Mouse (Mus musculus): ENCODE measurements at regions not wholly inside any gene's neighbourhood (a gene's known extent, or its start where the extent isn't known, plus 50 kb on each side); places are given as distances from the start of the nearest gene placed in this dataset.

DNA sequence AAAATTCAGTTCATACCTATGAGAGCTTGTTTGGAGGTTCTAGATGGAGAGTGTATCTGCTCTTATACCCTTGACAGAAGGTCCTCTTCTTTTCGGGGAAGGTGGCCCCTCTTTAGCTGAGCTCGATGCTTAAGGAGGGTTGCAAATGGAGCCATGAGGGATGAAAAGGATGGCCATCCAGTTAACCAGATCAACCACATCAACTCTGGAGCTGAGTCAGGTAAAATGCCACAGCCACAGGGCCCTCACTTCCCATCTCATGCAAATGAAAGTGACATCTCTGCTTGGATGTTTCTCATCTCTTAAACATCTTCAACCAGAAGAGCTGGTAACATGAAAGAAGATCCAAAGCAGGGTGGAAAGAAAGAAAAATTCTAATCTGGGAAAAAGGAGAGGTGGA, 105.0 kb downstream of the A730009L09Rik start:
- H3K4me3 ChIP-seq (ENCODE audit: insufficient read depth, low read depth, low read length) = no peak overlapping the region
- no peak overlapping the region for H3K27ac ChIP-seq (ENCODE audit: insufficient read depth, low read depth, low read length)
- no peaks in the 10 kb centered on the region; the same call in 1 of the 2 replicates for H3K27me3 ChIP-seq (replicated peaks; ENCODE audit: control insufficient read depth, insufficient read depth, low read length)
- no peaks in the 10 kb centered on the region for H3K36me3 ChIP-seq (ENCODE audit: control insufficient read depth, insufficient read depth, low read length)
- TF ChIP-seq POLR2A (IDR thresholded peaks at IDR 0.05; ENCODE audit: low read depth, low read length) = no peak
- DNase-seq = no peak
- H3K4me1 ChIP-seq (ENCODE audit: control insufficient read depth, insufficient read depth, low read length) = no peaks in the 10 kb centered on the region
- 92% methylated on average over 2 of the region's 2 CpGs for WGBS

DNA sequence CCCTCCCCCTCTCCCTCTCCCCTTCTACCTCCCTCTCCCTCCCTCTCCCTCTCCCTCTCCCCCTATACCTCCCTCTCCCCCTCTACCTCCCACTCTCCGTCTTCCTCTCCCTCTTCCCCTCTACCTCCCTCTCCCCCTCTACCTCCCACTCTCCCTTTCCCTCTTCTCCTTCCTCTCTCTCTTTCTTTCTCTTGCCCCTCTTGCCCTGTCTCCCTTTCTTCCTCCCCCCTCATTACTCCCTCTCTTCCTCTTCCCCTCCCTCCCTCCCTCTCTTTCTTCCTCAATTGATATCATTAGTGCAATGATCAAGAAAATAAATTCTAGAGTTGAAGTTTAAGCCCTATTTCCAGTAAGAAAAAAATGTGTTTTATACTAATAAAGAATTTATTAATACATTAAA, 105.9 kb downstream of the A730009L09Rik start:
- WGBS = no CpG with 5 or more reads among the region's 1 CpGs
- H3K4me3 ChIP-seq (ENCODE audit: insufficient read depth, low read depth, low read length) = peak overlapping the region; percentile 55

DNA sequence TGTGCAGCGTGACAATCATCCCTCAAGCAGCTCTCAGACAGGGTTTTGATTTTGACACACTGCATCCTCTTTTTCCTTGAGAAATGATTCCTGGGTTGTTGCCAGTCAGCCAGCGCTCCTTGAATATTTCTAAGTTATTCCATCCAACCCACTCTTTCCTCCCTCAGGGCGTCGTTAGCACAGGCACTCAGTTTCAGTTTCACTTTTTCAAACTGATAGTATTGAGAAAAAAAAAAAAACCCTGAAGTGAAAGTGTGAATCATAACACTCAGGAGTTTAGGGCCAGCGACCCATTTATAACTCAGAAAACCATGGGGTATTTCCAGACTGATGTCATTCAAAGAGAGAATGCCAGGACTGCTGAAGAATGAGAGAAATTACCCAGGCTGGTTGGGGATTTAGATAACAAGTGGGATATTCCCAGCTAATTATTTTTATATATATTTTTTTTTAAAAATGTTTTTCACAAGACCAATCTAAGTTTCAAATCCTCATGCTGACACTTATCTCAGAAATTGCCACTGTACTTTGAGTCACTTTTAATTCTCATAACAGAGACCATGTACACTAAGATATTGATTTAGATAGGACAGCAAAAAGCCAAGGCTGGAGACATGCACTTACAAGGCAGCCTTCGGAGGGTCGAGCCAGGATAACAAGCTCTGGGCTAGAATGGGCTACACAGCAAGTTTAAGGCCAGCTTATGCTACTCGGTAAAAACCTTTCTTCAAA, 106.5 kb downstream of the A730009L09Rik start:
- peak overlapping the region; percentile 55 for H3K4me3 ChIP-seq (ENCODE audit: insufficient read depth, low read depth, low read length)
- H3K36me3 ChIP-seq (ENCODE audit: control insufficient read depth, insufficient read depth, low read length) = no peaks in the 10 kb centered on the region
- H3K27ac ChIP-seq (ENCODE audit: insufficient read depth, low read depth, low read length) = no peak overlapping the region
- TF ChIP-seq POLR2A (IDR thresholded peaks at IDR 0.05; ENCODE audit: low read depth, low read length) (no peak), CTCF (conservative IDR thresholded peaks at IDR 0.05; ENCODE audit: insufficient read depth, insufficient read length, low read depth, low read length) (no peak)
- DNase-seq = peak; percentile 29
- H3K4me1 ChIP-seq (ENCODE audit: control insufficient read depth, insufficient read depth, low read length) = no peaks in the 10 kb centered on the region
- H3K27me3 ChIP-seq (replicated peaks; ENCODE audit: control insufficient read depth, insufficient read depth, low read length) = no peaks in the 10 kb centered on the region
- WGBS = 47% methylated on average over 8 of the region's 8 CpGs

More for the DNA sequence above, 105.9 kb downstream of the A730009L09Rik start:
- no peak for TF ChIP-seq POLR2A (IDR thresholded peaks at IDR 0.05; ENCODE audit: low read depth, low read length)
- TF ChIP-seq CTCF (conservative IDR thresholded peaks at IDR 0.05; ENCODE audit: insufficient read depth, insufficient read length, low read depth, low read length) = no peak
- Histone ChIP-seq H3K27ac (ENCODE audit: insufficient read depth, low read depth, low read length) (no peak overlapping the region), H3K27me3 (replicated peaks; ENCODE audit: control insufficient read depth, insufficient read depth, low read length) (no peaks in the 10 kb centered on the region), H3K36me3 (ENCODE audit: control insufficient read depth, insufficient read depth, low read length) (no peaks in the 10 kb centered on the region), H3K4me1 (ENCODE audit: control insufficient read depth, insufficient read depth, low read length) (no peaks in the 10 kb centered on the region)
- DNase-seq = no peak

DNA sequence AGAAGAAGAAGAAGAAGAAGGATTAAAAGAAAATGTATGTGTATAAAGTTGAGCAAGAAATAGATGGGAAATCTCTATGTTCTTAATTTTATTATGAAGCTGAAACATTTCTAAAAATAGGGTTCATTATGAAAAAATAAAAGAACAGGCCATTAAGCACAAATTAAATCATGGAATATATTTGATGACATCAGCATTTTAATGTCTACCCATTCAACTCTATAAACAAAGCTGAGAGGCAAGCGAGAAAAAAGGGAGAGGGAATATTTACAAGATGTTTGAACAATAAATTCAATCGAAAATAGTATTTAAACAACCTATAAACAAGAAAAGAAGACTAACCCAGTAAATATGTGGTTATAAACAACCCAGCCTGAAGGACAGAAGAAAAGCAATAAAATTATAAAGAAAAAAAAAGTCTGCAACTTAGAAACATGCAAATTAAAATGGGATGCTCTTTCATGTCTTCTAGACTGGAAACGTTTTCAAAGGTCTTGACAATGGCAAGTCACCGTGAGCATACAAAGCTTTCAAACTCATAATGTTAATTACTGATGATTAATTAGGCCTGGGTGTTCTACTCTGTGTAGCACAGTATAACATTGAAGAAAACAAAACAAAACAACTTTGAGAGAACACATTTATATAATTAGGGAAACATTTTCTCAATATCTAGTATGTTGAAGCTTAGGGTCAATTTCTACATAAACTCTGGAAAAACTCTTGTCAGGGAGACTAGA, 108.6 kb downstream of the A730009L09Rik start:
- no peak for DNase-seq
- 63% methylated on average over 4 of the region's 4 CpGs for WGBS
- TF ChIP-seq POLR2A (IDR thresholded peaks at IDR 0.05; ENCODE audit: low read depth, low read length) = no peak
- no peak for TF ChIP-seq CTCF (conservative IDR thresholded peaks at IDR 0.05; ENCODE audit: insufficient read depth, insufficient read length, low read depth, low read length)

DNA sequence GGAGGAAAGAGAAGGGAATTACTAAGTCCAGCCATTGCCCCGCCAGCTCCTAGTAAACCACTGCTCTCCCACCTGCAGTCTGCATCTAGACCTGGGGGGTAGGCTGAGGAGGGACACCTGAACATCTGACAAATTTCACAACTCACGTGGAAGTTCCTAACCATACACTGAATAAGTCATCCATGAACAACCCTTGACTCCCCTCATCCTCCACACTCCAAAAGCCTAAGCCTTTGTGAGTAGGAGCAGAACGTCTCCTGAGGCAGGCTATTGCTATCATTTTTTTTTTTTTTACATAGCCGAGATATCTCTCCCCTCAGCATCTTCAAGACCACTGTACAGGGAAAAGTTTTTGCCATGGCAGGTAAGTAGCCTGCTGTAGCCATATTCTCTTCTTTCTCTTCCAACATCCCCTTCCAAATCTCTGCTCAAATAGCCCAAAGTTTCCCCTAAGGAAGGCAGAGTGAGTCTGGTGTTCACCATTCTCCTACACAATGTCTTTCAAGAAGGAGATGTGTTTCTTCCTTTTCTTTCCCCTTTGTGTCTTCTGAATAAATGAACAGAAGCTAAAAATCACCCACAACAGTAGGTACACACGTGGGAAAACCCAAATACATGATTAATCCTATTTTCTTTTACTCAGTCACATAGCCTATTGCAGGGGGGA, 109.7 kb downstream of the A730009L09Rik start:
- WGBS = 55% methylated on average over 5 of the region's 5 CpGs
- no peak for DNase-seq
- Histone ChIP-seq H3K36me3 (ENCODE audit: control insufficient read depth, insufficient read depth, low read length) (no peaks in the 10 kb centered on the region), H3K4me1 (ENCODE audit: control insufficient read depth, insufficient read depth, low read length) (no peaks in the 10 kb centered on the region), H3K27ac (ENCODE audit: insufficient read depth, low read depth, low read length) (no peak overlapping the region), H3K4me3 (ENCODE audit: insufficient read depth, low read depth, low read length) (no peak overlapping the region), H3K27me3 (replicated peaks; ENCODE audit: control insufficient read depth, insufficient read depth, low read length) (no peaks in the 10 kb centered on the region)
- TF ChIP-seq POLR2A (IDR thresholded peaks at IDR 0.05; ENCODE audit: low read depth, low read length) = no peak
- no peak for TF ChIP-seq CTCF (conservative IDR thresholded peaks at IDR 0.05; ENCODE audit: insufficient read depth, insufficient read length, low read depth, low read length)

More for the DNA sequence above, 108.6 kb downstream of the A730009L09Rik start:
- Histone ChIP-seq H3K36me3 (ENCODE audit: control insufficient read depth, insufficient read depth, low read length) (no peaks in the 10 kb centered on the region), H3K27ac (ENCODE audit: insufficient read depth, low read depth, low read length) (no peak overlapping the region), H3K27me3 (replicated peaks; ENCODE audit: control insufficient read depth, insufficient read depth, low read length) (no peaks in the 10 kb centered on the region), H3K4me1 (ENCODE audit: control insufficient read depth, insufficient read depth, low read length) (no peaks in the 10 kb centered on the region), H3K4me3 (ENCODE audit: insufficient read depth, low read depth, low read length) (no peak overlapping the region)

DNA sequence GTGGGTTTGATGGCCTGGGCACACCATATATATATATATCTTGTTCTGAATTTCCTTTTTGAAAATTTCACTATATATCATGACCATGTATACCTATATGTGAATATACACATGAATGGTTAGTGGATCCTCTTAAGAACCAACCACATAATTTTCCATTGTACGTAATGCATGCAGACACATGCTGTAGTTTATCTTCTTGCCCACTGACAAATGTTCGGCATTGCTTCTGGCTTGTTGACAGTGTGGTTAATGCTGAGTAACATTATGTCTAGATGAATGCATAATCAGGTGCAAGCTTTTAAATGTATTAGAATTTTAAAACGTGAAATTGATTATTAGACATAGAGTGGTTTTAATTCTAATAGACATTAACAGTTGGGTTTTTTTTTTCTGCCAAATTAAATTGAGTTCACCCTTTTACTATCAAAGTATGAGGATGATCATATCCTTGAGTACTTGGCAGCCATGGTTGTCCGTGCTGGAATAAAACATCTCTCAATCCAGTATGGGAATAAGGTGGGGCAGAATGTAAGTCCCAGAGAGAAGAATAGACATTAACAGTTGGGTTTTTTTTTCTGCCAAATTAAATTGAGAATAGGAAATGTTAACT, 110.3 kb downstream of the A730009L09Rik start:
- TF ChIP-seq CTCF (conservative IDR thresholded peaks at IDR 0.05; ENCODE audit: insufficient read depth, insufficient read length, low read depth, low read length) (no peak), POLR2A (IDR thresholded peaks at IDR 0.05; ENCODE audit: low read depth, low read length) (no peak)
- DNase-seq = no peak
- Histone ChIP-seq H3K27me3 (replicated peaks; ENCODE audit: control insufficient read depth, insufficient read depth, low read length) (no peaks in the 10 kb centered on the region), H3K4me3 (ENCODE audit: insufficient read depth, low read depth, low read length) (no peak overlapping the region), H3K27ac (ENCODE audit: insufficient read depth, low read depth, low read length) (no peak overlapping the region), H3K36me3 (ENCODE audit: control insufficient read depth, insufficient read depth, low read length) (no peaks in the 10 kb centered on the region), H3K4me1 (ENCODE audit: control insufficient read depth, insufficient read depth, low read length) (no peaks in the 10 kb centered on the region)
- 83% methylated on average over 4 of the region's 4 CpGs for WGBS
